Mouse (Mus musculus) stomach, postnatal 0 days (tissue): ENCODE results near the gene Smyd2.
A peak's percentile ranks its signal among the peaks of the same experiment; 100 is the strongest.

Experiments
- CTCF ChIP-seq: IDR thresholded peaks from 2 replicates; pipeline ENCODE4 v1.5.1; 2016; ENCODE audit warnings: antibody characterized with exemption, low read depth, mild to moderate bottlenecking, moderate library complexity
- EP300 ChIP-seq: optimal IDR thresholded peaks from 2 replicates; pipeline ENCODE3; 2016; ENCODE audit warnings: antibody characterized with exemption

DNA sequence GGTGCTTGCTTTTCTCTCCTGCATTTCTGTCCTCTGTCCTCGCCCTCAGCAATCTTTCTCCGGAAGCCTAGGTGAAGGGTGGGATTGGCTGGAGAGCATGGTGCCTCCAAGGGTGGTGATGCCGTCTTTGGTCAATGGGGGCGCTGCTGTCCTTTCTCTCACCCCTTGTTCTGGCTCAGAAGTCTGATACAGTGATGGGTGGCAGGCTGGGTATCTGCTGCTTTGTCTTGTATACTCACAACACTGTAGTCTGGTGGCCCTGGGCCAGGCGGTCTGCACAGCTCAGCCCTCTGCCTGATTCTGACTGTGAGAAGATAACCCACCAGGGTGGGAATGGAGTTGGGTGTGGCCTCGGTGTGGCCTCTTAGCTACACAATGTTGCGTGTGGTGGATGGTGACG is 51.6 kb downstream of the Smyd2 start:
- TF ChIP-seq CTCF (peak; percentile 51; the same call in 1 of the 2 replicates), EP300 (no peak)
